Mouse (Mus musculus): ENCODE data around the gene Pxdn. TPM values are rescaled to one million over a fixed set of nuclear protein-coding genes. Genes with fewer than 3 reads are reported as not detected.

Gene Pxdn
- polyA plus RNA-seq, 1 experiment from 2014 or later, result 54.5 TPM

GRCm38 (mm10) chr12:29998895-29999294 is 61.5 kb downstream of the Pxdn start:
- no peak for ATAC-seq (ENCODE audit: low read depth)
- WGBS, result 94% methylated on average over 5 of the region's 5 CpGs

GRCm38 (mm10) chr12:30001951-30002350 is 64.5 kb downstream of the Pxdn start:
- Histone ChIP-seq H3K4me2 (ENCODE audit: low read depth, low read length) (no peak overlapping the region), H3K27ac (ENCODE audit: low read depth, low read length) (no peak overlapping the region), H3K9ac (replicated peaks; ENCODE audit: low read depth, low read length) (no peak overlapping the region), H3K4me1 (ENCODE audit: control insufficient read depth, insufficient read depth, low read length) (peaks cover 8% of the 10 kb centered on the region; the same call in 1 of the 2 replicates), H3K36me3 (ENCODE audit: control insufficient read depth, insufficient read depth, low read length) (peaks cover 50% of the 10 kb centered on the region), H3K27me3 (ENCODE audit: control insufficient read depth, insufficient read depth, low read length) (no peaks in the 10 kb centered on the region), H3K4me3 (ENCODE audit: low read depth, low read length) (no peak overlapping the region), H3K9me3 (ENCODE audit: control insufficient read depth, low read length) (no peaks in the 10 kb centered on the region)
- no peak for ATAC-seq (ENCODE audit: low read depth)
- 97% methylated on average over 16 of the region's 16 CpGs for WGBS

More at GRCm38 (mm10) chr12:29998895-29999294, 61.5 kb downstream of the Pxdn start:
- H3K4me3 ChIP-seq (ENCODE audit: low read depth, low read length), result no peak overlapping the region
- H3K27me3 ChIP-seq (ENCODE audit: control insufficient read depth, insufficient read depth, low read length), result no peaks in the 10 kb centered on the region
- H3K27ac ChIP-seq (ENCODE audit: low read depth, low read length), result no peak overlapping the region
- H3K9me3 ChIP-seq (ENCODE audit: control insufficient read depth, low read length), result no peaks in the 10 kb centered on the region
- H3K4me1 ChIP-seq (ENCODE audit: control insufficient read depth, insufficient read depth, low read length), result 0 out of 2 replicates have a peak, but pooled peaks cover 4% of the 10 kb centered on the region
- H3K4me2 ChIP-seq (ENCODE audit: low read depth, low read length), result no peak overlapping the region
- H3K9ac ChIP-seq (replicated peaks; ENCODE audit: low read depth, low read length), result no peak overlapping the region
- peaks cover 54% of the 10 kb centered on the region for H3K36me3 ChIP-seq (ENCODE audit: control insufficient read depth, insufficient read depth, low read length)

GRCm38 (mm10) chr12:30003680-30004364 is 66.4 kb downstream of the Pxdn start:
- Histone ChIP-seq H3K4me3 (ENCODE audit: low read depth, low read length) (no peak overlapping the region), H3K27me3 (ENCODE audit: control insufficient read depth, insufficient read depth, low read length) (no peaks in the 10 kb centered on the region), H3K9me3 (ENCODE audit: control insufficient read depth, low read length) (no peaks in the 10 kb centered on the region), H3K4me1 (ENCODE audit: control insufficient read depth, insufficient read depth, low read length) (peaks cover 8% of the 10 kb centered on the region; the same call in 1 of the 2 replicates), H3K36me3 (ENCODE audit: control insufficient read depth, insufficient read depth, low read length) (peaks cover 50% of the 10 kb centered on the region), H3K9ac (replicated peaks; ENCODE audit: low read depth, low read length) (no peak overlapping the region), H3K27ac (ENCODE audit: low read depth, low read length) (peak overlapping the region; percentile 62), H3K4me2 (ENCODE audit: low read depth, low read length) (no peak overlapping the region)
- ATAC-seq (ENCODE audit: low read depth), result peak; percentile 69
- WGBS, result 40% methylated on average over 14 of the region's 14 CpGs

DNA sequence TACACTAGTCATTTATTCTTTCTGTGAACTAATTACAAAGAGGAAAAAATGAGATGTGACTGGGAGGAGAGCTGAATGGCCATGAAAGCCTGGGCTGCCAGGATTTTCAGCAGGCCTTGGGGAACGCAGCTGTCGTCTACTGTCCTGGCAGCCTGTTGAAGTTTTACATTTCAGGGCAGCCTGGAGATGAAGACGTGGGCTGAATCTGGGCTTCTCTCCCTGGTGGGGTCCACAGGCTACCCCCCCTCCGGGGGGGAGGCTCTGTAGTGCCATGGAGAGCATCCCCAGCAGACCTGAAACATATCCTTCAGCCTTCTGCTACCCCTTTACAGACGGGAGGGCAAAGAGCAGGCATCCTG is 66.9 kb downstream of the Pxdn start:
- H3K9me3 ChIP-seq (ENCODE audit: control insufficient read depth, low read length), result no peaks in the 10 kb centered on the region
- no peak overlapping the region for H3K9ac ChIP-seq (replicated peaks; ENCODE audit: low read depth, low read length)
- H3K36me3 ChIP-seq (ENCODE audit: control insufficient read depth, insufficient read depth, low read length), result peaks cover 52% of the 10 kb centered on the region
- no peak overlapping the region for H3K4me3 ChIP-seq (ENCODE audit: low read depth, low read length)
- H3K27me3 ChIP-seq (ENCODE audit: control insufficient read depth, insufficient read depth, low read length), result no peaks in the 10 kb centered on the region
- H3K27ac ChIP-seq (ENCODE audit: low read depth, low read length), result peak overlapping the region; percentile 62
- 44% methylated on average over 5 of the region's 5 CpGs for WGBS
- peaks cover 8% of the 10 kb centered on the region; the same call in 1 of the 2 replicates for H3K4me1 ChIP-seq (ENCODE audit: control insufficient read depth, insufficient read depth, low read length)
- no peak overlapping the region for H3K4me2 ChIP-seq (ENCODE audit: low read depth, low read length)
- ATAC-seq (ENCODE audit: low read depth), result peak; percentile 41

GRCm38 (mm10) chr12:30006586-30006985 is 69.2 kb downstream of the Pxdn start:
- Histone ChIP-seq H3K9ac (replicated peaks; ENCODE audit: low read depth, low read length) (no peak overlapping the region), H3K4me1 (ENCODE audit: control insufficient read depth, insufficient read depth, low read length) (peaks cover 8% of the 10 kb centered on the region; the same call in 1 of the 2 replicates), H3K27me3 (ENCODE audit: control insufficient read depth, insufficient read depth, low read length) (no peaks in the 10 kb centered on the region), H3K4me3 (ENCODE audit: low read depth, low read length) (no peak overlapping the region), H3K27ac (ENCODE audit: low read depth, low read length) (no peak overlapping the region), H3K36me3 (ENCODE audit: control insufficient read depth, insufficient read depth, low read length) (peaks cover 46% of the 10 kb centered on the region), H3K4me2 (ENCODE audit: low read depth, low read length) (no peak overlapping the region), H3K9me3 (ENCODE audit: control insufficient read depth, low read length) (no peaks in the 10 kb centered on the region)
- WGBS, result 89% methylated on average over 9 of the region's 9 CpGs
- no peak for ATAC-seq (ENCODE audit: low read depth)

- ATAC-seq (ENCODE audit: low read depth), result no peak
- Histone ChIP-seq H3K27me3 (ENCODE audit: control insufficient read depth, insufficient read depth, low read length) (no peaks in the 10 kb centered on the region), H3K27ac (ENCODE audit: low read depth, low read length) (no peak overlapping the region), H3K4me3 (ENCODE audit: low read depth, low read length) (no peak overlapping the region), H3K36me3 (ENCODE audit: control insufficient read depth, insufficient read depth, low read length) (peaks cover 49% of the 10 kb centered on the region), H3K4me1 (ENCODE audit: control insufficient read depth, insufficient read depth, low read length) (peaks cover 5% of the 10 kb centered on the region; the same call in 1 of the 2 replicates), H3K4me2 (ENCODE audit: low read depth, low read length) (no peak overlapping the region), H3K9me3 (ENCODE audit: control insufficient read depth, low read length) (no peaks in the 10 kb centered on the region), H3K9ac (replicated peaks; ENCODE audit: low read depth, low read length) (no peak overlapping the region)
- WGBS, result 85% methylated on average over 5 of the region's 5 CpGs
Measured at GRCm38 (mm10) chr12:30008741-30009140, 71.3 kb downstream of the Pxdn start.

- Histone ChIP-seq H3K36me3 (ENCODE audit: control insufficient read depth, insufficient read depth, low read length) (peaks cover 50% of the 10 kb centered on the region), H3K4me2 (ENCODE audit: low read depth, low read length) (no peak overlapping the region)
Measured at GRCm38 (mm10) chr12:30015501-30015900, 78.1 kb downstream of the Pxdn start.

DNA sequence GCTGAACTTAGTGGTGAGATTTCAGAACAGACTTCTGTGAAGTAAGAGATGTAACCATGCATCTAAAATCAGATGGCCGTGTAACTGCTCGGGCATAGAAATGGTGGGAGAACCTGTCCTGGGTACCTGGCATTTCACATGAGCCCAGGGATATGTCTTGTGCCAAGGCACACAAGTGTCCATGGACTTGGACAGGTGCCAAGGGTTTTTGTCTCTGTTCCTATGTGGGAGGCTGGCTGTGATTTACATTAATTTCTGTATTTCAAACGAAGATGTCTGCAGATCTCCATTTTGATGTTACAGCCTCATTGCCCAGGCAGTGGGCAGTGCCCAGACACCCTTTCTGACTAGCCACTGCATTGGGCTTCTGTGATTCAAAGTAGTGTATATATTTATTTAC is 79.7 kb downstream of the Pxdn start:
- Histone ChIP-seq H3K9ac (replicated peaks; ENCODE audit: low read depth, low read length) (no peak overlapping the region), H3K36me3 (ENCODE audit: control insufficient read depth, insufficient read depth, low read length) (peaks cover 47% of the 10 kb centered on the region), H3K9me3 (ENCODE audit: control insufficient read depth, low read length) (no peaks in the 10 kb centered on the region), H3K4me1 (ENCODE audit: control insufficient read depth, insufficient read depth, low read length) (no peaks in the 10 kb centered on the region), H3K27ac (ENCODE audit: low read depth, low read length) (no peak overlapping the region), H3K27me3 (ENCODE audit: control insufficient read depth, insufficient read depth, low read length) (no peaks in the 10 kb centered on the region), H3K4me3 (ENCODE audit: low read depth, low read length) (no peak overlapping the region), H3K4me2 (ENCODE audit: low read depth, low read length) (no peak overlapping the region)
- 73% methylated on average over 3 of the region's 3 CpGs for WGBS
- ATAC-seq (ENCODE audit: low read depth), result no peak

More at GRCm38 (mm10) chr12:30015501-30015900, 78.1 kb downstream of the Pxdn start:
- Histone ChIP-seq H3K27me3 (ENCODE audit: control insufficient read depth, insufficient read depth, low read length) (no peaks in the 10 kb centered on the region), H3K27ac (ENCODE audit: low read depth, low read length) (no peak overlapping the region), H3K9me3 (ENCODE audit: control insufficient read depth, low read length) (no peaks in the 10 kb centered on the region), H3K9ac (replicated peaks; ENCODE audit: low read depth, low read length) (no peak overlapping the region), H3K4me1 (ENCODE audit: control insufficient read depth, insufficient read depth, low read length) (no peaks in the 10 kb centered on the region), H3K4me3 (ENCODE audit: low read depth, low read length) (no peak overlapping the region)
- ATAC-seq (ENCODE audit: low read depth), result no peak
- 93% methylated on average over 9 of the region's 9 CpGs for WGBS

GRCm38 (mm10) chr12:30020447-30020846 is 83.0 kb downstream of the Pxdn start:
- H3K4me2 ChIP-seq (ENCODE audit: low read depth, low read length), result no peak overlapping the region
- H3K27me3 ChIP-seq (ENCODE audit: control insufficient read depth, insufficient read depth, low read length), result no peaks in the 10 kb centered on the region
- no peaks in the 10 kb centered on the region for H3K9me3 ChIP-seq (ENCODE audit: control insufficient read depth, low read length)
- peaks cover 16% of the 10 kb centered on the region for H3K36me3 ChIP-seq (ENCODE audit: control insufficient read depth, insufficient read depth, low read length)
- no peak for ATAC-seq (ENCODE audit: low read depth)
- no peak overlapping the region for H3K27ac ChIP-seq (ENCODE audit: low read depth, low read length)
- H3K4me3 ChIP-seq (ENCODE audit: low read depth, low read length), result no peak overlapping the region
- H3K9ac ChIP-seq (replicated peaks; ENCODE audit: low read depth, low read length), result no peak overlapping the region
- H3K4me1 ChIP-seq (ENCODE audit: control insufficient read depth, insufficient read depth, low read length), result no peaks in the 10 kb centered on the region

Data from neural tube, embryonic 14.5 days (tissue).